Mouse (Mus musculus) liver, embryonic 14.5 days (tissue): ENCODE results near the gene Nedd1. TPM values are rescaled to one million over a fixed set of nuclear protein-coding genes. Genes with fewer than 3 reads are reported as not detected.

Experiments
- ATAC-seq: fragments of 200-750 bp; cut with Nextera tagmentation; 2 replicates; pipeline ENCODE4 v1.8.0; 2017; ENCODE audit warnings: moderate number of reproducible peaks, mild to moderate bottlenecking, moderate library complexity; ENCODE audit not compliant: insufficient read depth
- DNase-seq, 3 experiments: peaks; one replicate each; pipeline ENCODE4 v3.0.0-alpha.2; 2012 to 2013; ENCODE audit warnings: low read depth in 3 of 3, low spot score in 3 of 3
- H3K27ac ChIP-seq: fragments of 300-500 bp; sonication (generic); 2 replicates; pipeline ENCODE4 v1.5.1; 2014; ENCODE audit warnings: moderate library complexity, mild to moderate bottlenecking, control low read depth, inconsistent platforms
- H3K27me3 ChIP-seq: fragments of 300-500 bp; sonication (generic); 2 replicates; pipeline ENCODE4 v1.6.1; 2014; ENCODE audit warnings: mild to moderate bottlenecking, low read length, moderate library complexity; ENCODE audit not compliant: control insufficient read depth, insufficient read depth
- H3K36me3 ChIP-seq: fragments of 300-500 bp; sonication (generic); replicated peaks from 2 replicates; pipeline ENCODE4 v1.6.1; 2014; ENCODE audit warnings: low read depth; ENCODE audit not compliant: control insufficient read depth, insufficient read depth
- H3K4me1 ChIP-seq, 2 experiments: fragments of 200-500 bp in 1 of 2; fragments of 300-500 bp in 1 of 2; sonication (generic) in 1 of 2; replicated peaks; 2 replicates each; pipeline ENCODE4 v1.6.1; 2012 to 2014; ENCODE audit warnings: antibody characterized with exemption in 1 of 2, inconsistent platforms in 1 of 2, low read length in 1 of 2; ENCODE audit not compliant: control insufficient read depth in 2 of 2, insufficient read depth in 2 of 2
- H3K4me2 ChIP-seq: fragments of 300-500 bp; sonication (generic); 2 replicates; pipeline ENCODE4 v1.6.1; 2014; ENCODE audit warnings: low read depth, mild to moderate bottlenecking, control low read depth, moderate library complexity
- H3K4me3 ChIP-seq, 2 experiments: fragments of 200-500 bp in 1 of 2; fragments of 300-500 bp in 1 of 2; sonication (generic) in 1 of 2; 2 replicates each; pipeline ENCODE4 v1.5.1; 2012 to 2014; ENCODE audit warnings: low read depth in 2 of 2, low read length in 2 of 2, mild to moderate bottlenecking in 2 of 2, control low read depth in 1 of 2, inconsistent platforms in 1 of 2, moderate library complexity in 1 of 2; ENCODE audit not compliant: insufficient read depth in 1 of 2
- H3K9ac ChIP-seq: fragments of 300-500 bp; sonication (generic); replicated peaks from 2 replicates; pipeline ENCODE4 v1.6.1; 2014; ENCODE audit warnings: mild to moderate bottlenecking, control low read depth, moderate library complexity
- H3K9me3 ChIP-seq: fragments of 300-500 bp; sonication (generic); 2 replicates; pipeline ENCODE4 v1.6.1; 2016; ENCODE audit warnings: low read length, mixed read lengths; ENCODE audit not compliant: control insufficient read depth
- CTCF ChIP-seq: IDR thresholded peaks from 2 replicates; pipeline ENCODE4 v1.5.1; 2016; ENCODE audit warnings: antibody characterized with exemption, low read depth, control low read depth
- EP300 ChIP-seq: IDR thresholded peaks from 2 replicates; pipeline ENCODE4 v1.6.1; 2016; ENCODE audit warnings: antibody characterized with exemption, low read depth
- WGBS: fragments of 180-500 bp; shearing (Covaris S2); extraction: QIAGEN DNeasy Blood & Tissue Kit; methylation state at CpG from one replicate; pipeline ENCODE4 v1.1.7; 2014; ENCODE audit not compliant: insufficient replicate concordance; 5-methylcytosine and 5-hydroxymethylcytosine counted together
- polyA plus RNA-seq, 2 experiments: library from polyadenylated mRNA; depleted of rRNA in 1 of 2; stranded (reverse) in 1 of 2; unstranded in 1 of 2; fragments of >200 nt; fragmentation: Nextera tagmentation in 1 of 2; extraction: Ambion mirVana in 1 of 2; gene quantifications; 2 replicates each; pipeline versions ENCODE4 v1.2.1 to v1.2.3; 2012 to 2014

Gene Nedd1
- polyA plus RNA-seq (2012; rRNA removed) (6.1 and 9.3 TPM in 2 replicates), polyA plus RNA-seq (2014; fragmentation: Nextera tagmentation; extraction: Ambion mirVana) (26.9 and 28.1 TPM in 2 replicates)

- TF ChIP-seq EP300 (0 out of 2 replicates have a peak, but pooled peaks have one; percentile 19), CTCF (no peak)
- Histone ChIP-seq H3K9me3 (no peaks in the 10 kb centered on the region), H3K27me3 (no peaks in the 10 kb centered on the region), H3K36me3 (peaks cover 2% of the 10 kb centered on the region; the same call in 1 of the 2 replicates), H3K9ac (peak within 1 kb of the TSS; percentile 97), H3K4me1 (peaks cover 10 to 11% of the 10 kb centered on the region in 2 experiments), H3K4me3 (peak within 1 kb of the TSS; percentile 98 to 99), H3K4me2 (peak within 1 kb of the TSS; percentile 84), H3K27ac (peak within 1 kb of the TSS; percentile 84)
- ATAC-seq (peak; percentile 95), DNase-seq (peak; percentile 89 to 93 (median 90))
- WGBS, result under 1% methylated on average over 57 of the region's 57 CpGs
These were observed at the start of gene Nedd1 for GRCm38 (mm10) chr10:92721771-92722619. Gene Nedd1 (minus strand): TSS chr10:92722420.

GRCm38 (mm10) chr10:92754359-92754758, 32.1 kb upstream of the Nedd1 start:
- no peak for DNase-seq
- Histone ChIP-seq H3K4me3 (no peak overlapping the region), H3K9me3 (no peaks in the 10 kb centered on the region), H3K9ac (no peak overlapping the region), H3K27me3 (no peaks in the 10 kb centered on the region), H3K27ac (no peak overlapping the region), H3K4me2 (no peak overlapping the region), H3K4me1 (no peaks in the 10 kb centered on the region), H3K36me3 (no peaks in the 10 kb centered on the region)
- no peak for TF ChIP-seq EP300
- no peak for TF ChIP-seq CTCF
- ATAC-seq, result no peak
- WGBS, result 66% methylated on average over 5 of the region's 5 CpGs

- Histone ChIP-seq H3K9ac (no peak overlapping the region), H3K36me3 (no peaks in the 10 kb centered on the region), H3K27ac (no peak overlapping the region), H3K4me2 (no peak overlapping the region), H3K27me3 (no peaks in the 10 kb centered on the region), H3K9me3 (no peaks in the 10 kb centered on the region), H3K4me3 (no peak overlapping the region), H3K4me1 (no peaks in the 10 kb centered on the region)
- DNase-seq (no peak), ATAC-seq (no peak)
- WGBS, result 39% methylated on average over 3 of the region's 3 CpGs
- no peak for TF ChIP-seq CTCF
- TF ChIP-seq EP300, result no peak
These were observed 8.1 kb upstream of the Nedd1 start for GRCm38 (mm10) chr10:92730339-92730738.

- Histone ChIP-seq H3K4me1 (no peaks in the 10 kb centered on the region), H3K9me3 (no peaks in the 10 kb centered on the region), H3K4me2 (no peak overlapping the region), H3K4me3 (no peak overlapping the region), H3K9ac (no peak overlapping the region), H3K27ac (no peak overlapping the region), H3K27me3 (no peaks in the 10 kb centered on the region), H3K36me3 (no peaks in the 10 kb centered on the region)
- 54% methylated on average over 3 of the region's 3 CpGs for WGBS
- no peak for ATAC-seq
- DNase-seq, result no peak
- TF ChIP-seq EP300 (no peak), CTCF (no peak)
These were observed 6.5 kb upstream of the Nedd1 start for GRCm38 (mm10) chr10:92728723-92729122.

GRCm38 (mm10) chr10:92722620-92722988, 384 bp upstream of the Nedd1 start:
- H3K36me3 ChIP-seq, result 0 out of 2 replicates have a peak, but pooled peaks cover 2% of the 10 kb centered on the region
- no peaks in the 10 kb centered on the region for H3K9me3 ChIP-seq
- DNase-seq (no peak), ATAC-seq (peak; percentile 40)
- peak overlapping the region; percentile 43 to 98 for H3K4me3 ChIP-seq
- H3K27me3 ChIP-seq, result no peaks in the 10 kb centered on the region
- peak overlapping the region; percentile 57 for H3K9ac ChIP-seq
- H3K27ac ChIP-seq, result peak overlapping the region; percentile 84
- WGBS, result 43% methylated on average over 5 of the region's 5 CpGs
- 0 out of 2 replicates have a peak, but pooled peaks have one; percentile 3 for TF ChIP-seq CTCF
- no peak for TF ChIP-seq EP300
- peak overlapping the region; percentile 84 for H3K4me2 ChIP-seq
- H3K4me1 ChIP-seq, result peaks cover 10 to 11% of the 10 kb centered on the region in 2 experiments
